Mouse (Mus musculus) brain, embryonic 14.5 days (tissue): ENCODE measurements around the gene Gpx2.
A peak's percentile ranks its signal among the peaks of the same experiment; 100 is the strongest.

ENCODE experiments used
- CTCF ChIP-seq: fragments of 200-500 bp; IDR thresholded peaks from 2 replicates; pipeline ENCODE4 v1.5.1; 2012; ENCODE audit warnings: inconsistent platforms, mild to moderate bottlenecking, moderate library complexity, borderline replicate concordance; ENCODE audit not compliant: insufficient read depth, insufficient read length; ENCODE audit errors: extremely low read depth
- POLR2A ChIP-seq: fragments of 200-500 bp; IDR thresholded peaks from 2 replicates; pipeline ENCODE4 v1.6.1; 2012; ENCODE audit warnings: mild to moderate bottlenecking, inconsistent platforms, borderline replicate concordance; ENCODE audit not compliant: poor library complexity, insufficient read depth, insufficient read length, severe bottlenecking; ENCODE audit errors: extremely low read depth

DNA sequence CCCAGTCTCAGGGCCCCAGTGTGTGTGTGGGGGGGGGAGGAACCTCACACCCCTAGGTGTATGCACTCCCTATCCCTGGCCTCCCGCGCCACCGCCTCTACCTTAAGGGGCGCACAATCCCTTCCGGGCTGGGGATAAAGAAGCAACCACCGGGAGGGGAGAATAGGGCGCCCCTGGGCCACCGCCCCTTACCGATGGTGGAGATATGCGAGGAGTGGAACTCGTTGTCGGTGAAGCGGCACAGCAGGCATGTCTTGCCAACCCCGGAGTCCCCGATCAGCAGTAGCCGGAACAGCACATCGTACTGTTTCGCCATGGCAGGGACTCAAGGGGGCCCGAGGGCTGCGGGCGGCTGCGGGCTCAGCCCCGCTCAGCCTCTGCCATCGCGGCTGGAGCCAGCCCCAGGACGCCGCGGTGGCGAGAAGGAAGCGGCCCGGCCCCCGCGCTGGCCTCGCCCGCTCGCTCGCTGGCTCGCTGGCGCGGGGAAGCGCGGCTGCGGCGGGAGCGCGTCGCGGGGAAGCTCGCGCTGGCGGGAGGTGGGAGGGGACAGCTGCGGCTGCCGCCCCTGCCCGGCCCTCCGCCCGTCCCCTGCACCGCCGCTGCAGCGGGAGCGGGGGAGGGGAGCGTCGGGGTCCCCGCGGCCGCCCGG lies 26.8 kb upstream of the Gpx2 start:
- TF ChIP-seq CTCF (no peak), POLR2A (peak; percentile 64; the same call in 1 of the 2 replicates)
